Mouse (Mus musculus) left cerebral cortex, postnatal 25 days (tissue): Measurements from ENCODE around the gene Klk1b8. TPM values are rescaled to one million over a fixed set of nuclear protein-coding genes. Genes with fewer than 3 reads are reported as not detected.
"Not testable (repeated sequence)": the region's sequence is repeated elsewhere in the genome, so short reads cannot be mapped to it uniquely, and the experiment has no call there.

Source experiments
- DNase-seq, 2 experiments: peaks; one replicate each; pipeline ENCODE4 v3.0.0; 2022; ENCODE audit warnings: low spot score in 2 of 2, mixed read lengths in 1 of 2
- intact Hi-C: fragments of 180-260 bp; cut with DNase I; formaldehyde crosslinking; loops from one replicate; pipeline ENCODE4 v1.15.1; 2025
- total RNA-seq, 2 experiments: library from RNA; stranded (reverse); gene quantifications; 2 replicates each; pipeline ENCODE4 v1.2.3; 2021

Gene Klk1b8
- total RNA-seq, 2 experiments from 2014 or later, result not detected

DNA sequence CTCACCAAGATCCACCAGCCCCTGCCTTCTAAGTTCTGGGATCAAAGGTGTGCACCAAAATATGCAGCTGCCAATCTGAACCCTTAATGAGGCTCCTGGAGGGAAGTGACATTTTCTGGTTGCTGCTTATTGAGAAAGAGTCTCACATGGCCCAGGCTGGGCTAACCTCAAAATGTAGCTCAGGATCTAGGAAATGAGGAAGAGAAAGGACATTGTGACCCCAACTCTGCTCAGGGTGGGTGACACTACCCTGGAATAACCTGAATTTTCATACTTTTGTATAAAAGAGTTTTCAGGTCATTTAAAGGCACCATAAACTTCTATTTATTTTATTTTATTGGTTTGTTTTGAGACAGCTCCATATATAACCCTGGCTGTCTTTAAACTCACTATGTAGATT lies 35.2 kb downstream of the Klk1b8 start:
- no peak for DNase-seq
- intact Hi-C loops, result no loop called here

- DNase-seq, intact Hi-C loops: not testable (repeated sequence)
Measured at GRCm38 (mm10) chr7:43994821-43995220, 44.4 kb downstream of the Klk1b8 start.

DNA sequence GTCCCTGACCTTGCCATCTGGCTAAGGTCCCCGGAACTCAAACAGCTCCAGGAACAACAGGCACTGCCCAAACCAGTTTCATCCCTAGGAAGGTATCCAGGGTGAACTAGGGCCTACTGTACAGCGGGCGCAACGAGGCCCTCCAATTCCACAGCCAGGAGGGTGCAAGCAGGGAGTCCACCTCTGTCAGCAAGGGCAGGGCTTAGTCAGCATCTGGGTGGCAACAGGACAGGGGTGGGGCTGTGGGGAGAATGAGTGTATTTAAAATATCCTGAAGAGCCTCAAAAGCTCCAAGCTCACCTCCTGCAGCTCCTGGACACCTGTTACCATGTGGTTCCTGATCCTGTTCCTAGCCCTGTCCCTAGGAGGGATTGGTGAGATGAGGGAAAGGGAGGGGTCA lies 45.1 kb downstream of the Klk1b8 start, which contains the start of gene Klk1b11:
TSS of gene Klk1b11 (plus strand) at position 301 of the 400 bp plus-strand sequence.
- DNase-seq, intact Hi-C loops: not testable (repeated sequence)

Other genes starting within 250 kb of the Klk1b8 start
- gene Klk13, start 238.1 kb upstream of the Klk1b8 start, total RNA-seq, result not detected
- gene Klk12, start 181.8 kb upstream of the Klk1b8 start, total RNA-seq, result not detected
- gene Klk11, start 176.1 kb upstream of the Klk1b8 start, total RNA-seq, result not detected
- gene Klk10, start 169.6 kb upstream of the Klk1b8 start, total RNA-seq, result not detected
- gene Klk9, start 158.8 kb upstream of the Klk1b8 start, total RNA-seq, result not detected
- 1 to 10 TPM; 2.2 to 3.3 TPM for gene Klk8, start 153.1 kb upstream of the Klk1b8 start, total RNA-seq
- not detected for gene Klk7, start 139.4 kb upstream of the Klk1b8 start, total RNA-seq
- gene Klk6, start 126.2 kb upstream of the Klk1b8 start, total RNA-seq, result 1 to 10 TPM; 1.0 to 1.4 TPM
- not detected for gene Klk5, start 108.7 kb upstream of the Klk1b8 start, total RNA-seq
- not detected for gene Klk4, start 69.5 kb upstream of the Klk1b8 start, total RNA-seq
- gene Klk15, start 16.9 kb upstream of the Klk1b8 start, total RNA-seq, result not detected
- gene Klk1b1, start 16.1 kb downstream of the Klk1b8 start, total RNA-seq, result not detected
- not detected for gene Klk1b9, start 25.4 kb downstream of the Klk1b8 start, total RNA-seq
- not detected for gene Klk1b11, start 45.2 kb downstream of the Klk1b8 start, total RNA-seq
- gene Klk1b26, start 61.5 kb downstream of the Klk1b8 start, total RNA-seq, result not detected
- gene Klk1b27, start 101.6 kb downstream of the Klk1b8 start, total RNA-seq, result not detected
- not detected for gene Klk1b21, start 151.7 kb downstream of the Klk1b8 start, total RNA-seq
- not detected for gene Klk1b22, start 162.0 kb downstream of the Klk1b8 start, total RNA-seq
- not detected for gene Klk1b16, start 186.1 kb downstream of the Klk1b8 start, total RNA-seq
- not detected for gene Klk1b24, start 237.6 kb downstream of the Klk1b8 start, total RNA-seq
- gene Klk1b3, start 247.5 kb downstream of the Klk1b8 start, total RNA-seq, result not detected